In genomic region chr19:23164651-23165240, GRCm38 (mm10) we compare ENCODE assay signal across 20 mouse cellular contexts. TPM values are rescaled to one million over a fixed set of nuclear protein-coding genes. Genes with fewer than 3 reads are reported as not detected.
DNase-seq lines count a peak whose midpoint lies in the region; ATAC-seq and TF ChIP-seq lines count a peak whose summit lies in the region.
"Had no signal": no experiment of that assay in that cellular context is flagged by ENCODE, and none has a peak within 500 bp of the region (broad histone marks: within the 10 kb centered on the region; RNA-seq: fewer than 3 reads in every experiment).

No protein-coding gene starts in this region.

- WGBS in kidney, adult 2 months = 58% methylated on average over 16 of the region's 16 CpGs
- 86% methylated on average over 16 of the region's 16 CpGs for WGBS in kidney, embryonic 15.5 days

- no peak; the same call in 1 of the 2 replicates for TF ChIP-seq CTCF in gastrocnemius, adult 2 months (IDR thresholded peaks at IDR 0.05)
- TF ChIP-seq CTCF in kidney, adult 2 months (conservative IDR thresholded peaks at IDR 0.05; ENCODE audit: insufficient read depth, insufficient read length, low read depth, low read length) = peak; percentile 29; the same call in 1 of the 2 replicates

- no peak for TF ChIP-seq POLR2A in kidney, adult 2 months (IDR thresholded peaks at IDR 0.05; ENCODE audit: low read depth, low read length)

- H3K9ac ChIP-seq in kidney, embryonic 15.5 days = no peak overlapping the region
- H3K9ac ChIP-seq: embryonic facial prominence, embryonic 15.5 days; heart, embryonic 12.5 days; hindbrain, embryonic 12.5 days had no signal

- intact Hi-C loops in gastrocnemius, adult 2 months (cut with DNase I) = loop anchor here (10.0 kb wide), 1 partner anchor 50 kb away; no protein-coding TSS in a partner anchor

- H3K27me3 ChIP-seq in kidney, adult 2 months (replicated peaks; ENCODE audit: control insufficient read depth, insufficient read depth, low read length) = no peaks in the 10 kb centered on the region
- H3K27me3 ChIP-seq in kidney, embryonic 15.5 days = no peaks in the 10 kb centered on the region
- H3K27me3 ChIP-seq: embryonic facial prominence, embryonic 15.5 days; heart, embryonic 12.5 days; hindbrain, embryonic 12.5 days had no signal

- H3K27ac ChIP-seq in gastrocnemius, adult 2 months = 0 out of 2 replicates have a peak overlapping the region, but pooled peaks have one; percentile 84
- H3K27ac ChIP-seq in kidney, adult 2 months (ENCODE audit: insufficient read depth, low read depth, low read length) = no peak overlapping the region
- no peak overlapping the region for H3K27ac ChIP-seq in kidney, embryonic 15.5 days
- H3K27ac ChIP-seq: embryonic facial prominence, embryonic 15.5 days; forebrain, embryonic 10.5 days; hindbrain, embryonic 12.5 days had no signal

- H3K4me2 ChIP-seq in kidney, embryonic 15.5 days = no peak overlapping the region
- H3K4me2 ChIP-seq: embryonic facial prominence, embryonic 15.5 days; heart, embryonic 12.5 days; hindbrain, embryonic 12.5 days had no signal

- H3K36me3 ChIP-seq in kidney, adult 2 months (ENCODE audit: control insufficient read depth, insufficient read depth, low read length) = peaks cover 1% of the 10 kb centered on the region; the same call in 1 of the 2 replicates
- no peaks in the 10 kb centered on the region for H3K36me3 ChIP-seq in kidney, embryonic 15.5 days
- H3K36me3 ChIP-seq: embryonic facial prominence, embryonic 15.5 days; forebrain, embryonic 10.5 days; heart, embryonic 12.5 days; hindbrain, embryonic 12.5 days had no signal

- peaks cover 42% of the 10 kb centered on the region for H3K4me1 ChIP-seq in kidney, adult 2 months (ENCODE audit: control insufficient read depth, insufficient read depth, low read length)
- peaks cover 11% of the 10 kb centered on the region; the same call in 1 of the 2 replicates for H3K4me1 ChIP-seq in kidney, embryonic 15.5 days
- H3K4me1 ChIP-seq: hindbrain, embryonic 12.5 days had no signal

- H3K9me3 ChIP-seq in kidney, embryonic 15.5 days (replicated peaks) = no peaks in the 10 kb centered on the region
- H3K9me3 ChIP-seq: embryonic facial prominence, embryonic 15.5 days; heart, embryonic 12.5 days; hindbrain, embryonic 12.5 days had no signal

- peak; percentile 25 to 39 for DNase-seq in cerebellum, adult 18-20 months
- no peak for DNase-seq in cerebellum, postnatal 14 days
- no peak for DNase-seq in gastrocnemius, adult 2 months
- DNase-seq in gastrocnemius, adult 8-10 months (ENCODE audit: low spot score in 2 of 2) = no peak
- no peak for DNase-seq in kidney, adult 2 months
- DNase-seq in adrenal gland, postnatal 14 days = no peak
- DNase-seq: adrenal gland, postnatal 10 days; embryo, embryonic 11 days; gastrocnemius, postnatal 10 days had no signal

- ATAC-seq in kidney, embryonic 15.5 days (replicated peaks; ENCODE audit: low FRiP score) = no peak
- ATAC-seq: forebrain, embryonic 14.5 days; hindbrain, embryonic 16.5 days; inflammation-experienced regulatory T-cells, adult 6 months; intestine, postnatal 0 days had no signal

- H3K4me3 ChIP-seq in gastrocnemius, adult 2 months = no peak overlapping the region
- H3K4me3 ChIP-seq in kidney, adult 2 months (ENCODE audit: insufficient read depth, low read depth, low read length) = no peak overlapping the region
- no peak overlapping the region for H3K4me3 ChIP-seq in kidney, embryonic 15.5 days (replicated peaks)
- H3K4me3 ChIP-seq: embryonic facial prominence, embryonic 15.5 days; erythroblast, embryonic 14.5 days; forebrain, embryonic 10.5 days; heart, embryonic 12.5 days; hindbrain, embryonic 12.5 days had no signal

RNA-seq across cellular contexts. Expression of gene Klf9, which starts 23.7 kb away (rescaled TPM):
- total RNA-seq in gastrocnemius, adult 2 months (2021) = 100 to 1,000 TPM; 144 to 162 TPM
- 100 to 1,000 TPM; 108 to 165 (median 128) TPM for total RNA-seq in gastrocnemius, adult 8-10 months (2022)
- polyA plus RNA-seq in kidney, adult 2 months (2012; rRNA removed) = 59.3 and 62.3 TPM in 2 replicates
- 5.3 and 6.0 TPM in 2 replicates for polyA plus RNA-seq in kidney, embryonic 15.5 days (2015; fragmentation: Nextera tagmentation; extraction: Ambion mirVana)
- total RNA-seq in adrenal gland, postnatal 14 days (2021) = 104 and 116 TPM in 2 replicates
- total RNA-seq: MEL had no signal

Comparison
In these comparisons a context has a peak if more than half of its experiments do, and no peak if none do; other contexts are left out.
1. DNase-seq: peak in cerebellum, adult 18-20 months (2 of 2); none in cerebellum, postnatal 14 days (0 of 2), gastrocnemius, adult 2 months (single experiment), gastrocnemius, adult 8-10 months (0 of 2), kidney, adult 2 months (single experiment) and adrenal gland, postnatal 14 days (single experiment).